Mouse (Mus musculus): ENCODE measurements around the gene Nxnl1.

GRCm38 (mm10) chr8:71550754-71551153, 15.6 kb downstream of the Nxnl1 start:
- no peak for TF ChIP-seq CTCF (IDR thresholded peaks at IDR 0.05; ENCODE audit: control insufficient read depth, insufficient read depth, insufficient read length)
- no peak for TF ChIP-seq CEBPB (IDR thresholded peaks at IDR 0.05; ENCODE audit: low read depth)

Data from C2C12 (cell line).